Mouse (Mus musculus) liver, embryonic 12.5 days (tissue): ENCODE measurements around the gene Adamtsl5. TPM values are rescaled to one million over a fixed set of nuclear protein-coding genes. Genes with fewer than 3 reads are reported as not detected.

ENCODE experiments used
- ATAC-seq: fragments of 200-750 bp; cut with Nextera tagmentation; 2 replicates; pipeline ENCODE4 v1.8.0; 2017; ENCODE audit warnings: moderate number of reproducible peaks, mild to moderate bottlenecking, moderate library complexity
- H3K27ac ChIP-seq: fragments of 300-500 bp; sonication (generic); 2 replicates; pipeline ENCODE4 v1.5.1; 2016; ENCODE audit warnings: mild to moderate bottlenecking
- H3K27me3 ChIP-seq: fragments of 300-500 bp; sonication (generic); replicated peaks from 2 replicates; pipeline ENCODE4 v1.6.1; 2016; ENCODE audit warnings: mild to moderate bottlenecking, moderate library complexity
- H3K36me3 ChIP-seq: fragments of 300-500 bp; sonication (generic); 2 replicates; pipeline ENCODE4 v1.6.1; 2016; ENCODE audit warnings: mild to moderate bottlenecking, moderate library complexity
- H3K4me1 ChIP-seq: fragments of 300-500 bp; sonication (generic); 2 replicates; pipeline ENCODE4 v1.6.1; 2016
- H3K4me2 ChIP-seq: fragments of 300-500 bp; sonication (generic); 2 replicates; pipeline ENCODE4 v1.6.1; 2016; ENCODE audit warnings: mild to moderate bottlenecking, moderate library complexity
- H3K4me3 ChIP-seq: fragments of 300-500 bp; sonication (generic); 2 replicates; pipeline ENCODE4 v1.5.1; 2016; ENCODE audit warnings: mild to moderate bottlenecking, moderate library complexity
- H3K9ac ChIP-seq: fragments of 300-500 bp; sonication (generic); 2 replicates; pipeline ENCODE4 v1.6.1; 2016; ENCODE audit warnings: mild to moderate bottlenecking, moderate library complexity
- H3K9me3 ChIP-seq: fragments of 300-500 bp; sonication (generic); replicated peaks from 2 replicates; pipeline ENCODE4 v1.6.1; 2016; ENCODE audit warnings: mild to moderate bottlenecking, moderate library complexity
- WGBS: fragments of 180-500 bp; shearing (Covaris S2); methylation state at CpG from one replicate; pipeline ENCODE4 v1.1.7; 2016; ENCODE audit not compliant: insufficient replicate concordance; 5-methylcytosine and 5-hydroxymethylcytosine counted together
- polyA plus RNA-seq: library from polyadenylated mRNA; unstranded; fragments of >200 nt; fragmentation: Nextera tagmentation; extraction: Ambion mirVana; gene quantifications from 2 replicates; pipeline ENCODE4 v1.2.1, GENCODE M21; 2016

The Adamtsl5 gene
- polyA plus RNA-seq, 1 experiment from 2014 or later = 2.4 TPM

DNA sequence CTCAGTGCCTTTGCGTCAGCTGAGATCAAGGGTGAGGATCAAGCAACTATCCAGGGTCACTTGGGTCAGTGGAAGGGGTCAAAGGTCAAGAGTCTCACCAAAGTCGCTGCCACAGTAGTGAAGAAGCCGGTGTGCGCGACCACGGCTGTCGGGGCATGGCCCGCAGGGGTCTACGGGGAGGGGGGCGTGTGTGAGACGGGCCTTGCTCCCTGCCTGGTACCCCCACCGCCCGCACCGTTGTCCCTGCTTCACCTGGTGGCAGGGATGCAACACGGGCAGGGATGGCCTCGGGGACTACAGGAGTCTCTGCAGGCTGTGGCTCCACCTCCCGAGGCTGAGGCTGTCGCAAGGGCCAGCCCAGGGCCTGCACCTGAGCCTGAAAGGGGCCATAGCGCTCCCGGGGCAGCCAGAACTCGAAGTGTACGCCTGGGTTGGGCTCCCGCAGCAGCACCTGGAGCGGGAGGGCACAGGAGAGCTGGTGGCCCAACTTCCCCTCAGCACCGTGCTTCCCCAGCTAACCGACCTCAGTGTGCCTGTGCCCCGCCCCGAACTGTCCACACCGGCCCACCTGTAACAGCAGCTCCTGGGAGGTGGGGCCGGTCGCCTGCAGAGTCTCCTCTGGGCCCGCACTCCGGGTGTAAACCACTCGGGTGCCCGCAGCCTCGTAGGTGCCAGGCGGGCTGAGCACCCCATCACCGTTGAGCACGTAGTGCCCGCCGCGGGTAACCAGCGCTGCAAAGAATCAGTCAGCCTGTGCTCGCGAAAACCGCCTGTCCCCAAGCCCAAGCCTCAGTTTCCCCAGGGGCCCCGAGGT lies 6.5 kb downstream of the Adamtsl5 start:
- Histone ChIP-seq H3K4me2 (peak overlapping the region; percentile 81), H3K36me3 (peaks cover 7% of the 10 kb centered on the region; the same call in 1 of the 2 replicates), H3K27ac (no peak overlapping the region), H3K9me3 (no peaks in the 10 kb centered on the region), H3K27me3 (peaks cover 72% of the 10 kb centered on the region), H3K4me3 (peak overlapping the region; percentile 51), H3K9ac (peak overlapping the region; percentile 29; the same call in 1 of the 2 replicates), H3K4me1 (peaks cover 64% of the 10 kb centered on the region)
- no peak for ATAC-seq
- 7% methylated on average over 47 of the region's 47 CpGs for whole genome bisulfite sequencing

DNA sequence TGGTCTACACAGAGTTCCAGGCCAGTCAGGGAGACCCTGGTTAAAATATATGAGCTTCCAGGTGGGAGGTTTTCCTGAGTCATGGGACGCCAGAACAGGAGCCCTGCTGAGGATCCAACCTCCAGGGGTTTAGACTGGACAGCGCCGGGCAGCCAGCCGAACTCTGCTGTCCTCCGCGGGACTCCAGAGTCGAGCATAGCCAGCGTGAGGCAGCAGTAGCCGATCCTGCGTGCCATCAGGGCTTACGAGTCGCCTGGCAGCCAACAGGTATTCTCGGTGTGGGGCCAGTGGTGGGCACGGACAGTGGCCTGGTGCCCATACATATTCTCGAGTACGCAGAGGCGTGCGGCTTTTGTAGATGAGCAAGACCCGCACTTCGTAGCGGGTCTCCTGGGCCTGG lies 7.2 kb downstream of the Adamtsl5 start:
- Histone ChIP-seq H3K4me2 (peak overlapping the region; percentile 81), H3K4me1 (peaks cover 64% of the 10 kb centered on the region), H3K9ac (0 out of 2 replicates have a peak overlapping the region, but pooled peaks have one; percentile 23), H3K9me3 (no peaks in the 10 kb centered on the region), H3K27ac (no peak overlapping the region), H3K27me3 (peaks cover 71% of the 10 kb centered on the region), H3K36me3 (peaks cover 14% of the 10 kb centered on the region), H3K4me3 (no peak overlapping the region)
- WGBS = 26% methylated on average over 21 of the region's 21 CpGs
- no peak for ATAC-seq

DNA sequence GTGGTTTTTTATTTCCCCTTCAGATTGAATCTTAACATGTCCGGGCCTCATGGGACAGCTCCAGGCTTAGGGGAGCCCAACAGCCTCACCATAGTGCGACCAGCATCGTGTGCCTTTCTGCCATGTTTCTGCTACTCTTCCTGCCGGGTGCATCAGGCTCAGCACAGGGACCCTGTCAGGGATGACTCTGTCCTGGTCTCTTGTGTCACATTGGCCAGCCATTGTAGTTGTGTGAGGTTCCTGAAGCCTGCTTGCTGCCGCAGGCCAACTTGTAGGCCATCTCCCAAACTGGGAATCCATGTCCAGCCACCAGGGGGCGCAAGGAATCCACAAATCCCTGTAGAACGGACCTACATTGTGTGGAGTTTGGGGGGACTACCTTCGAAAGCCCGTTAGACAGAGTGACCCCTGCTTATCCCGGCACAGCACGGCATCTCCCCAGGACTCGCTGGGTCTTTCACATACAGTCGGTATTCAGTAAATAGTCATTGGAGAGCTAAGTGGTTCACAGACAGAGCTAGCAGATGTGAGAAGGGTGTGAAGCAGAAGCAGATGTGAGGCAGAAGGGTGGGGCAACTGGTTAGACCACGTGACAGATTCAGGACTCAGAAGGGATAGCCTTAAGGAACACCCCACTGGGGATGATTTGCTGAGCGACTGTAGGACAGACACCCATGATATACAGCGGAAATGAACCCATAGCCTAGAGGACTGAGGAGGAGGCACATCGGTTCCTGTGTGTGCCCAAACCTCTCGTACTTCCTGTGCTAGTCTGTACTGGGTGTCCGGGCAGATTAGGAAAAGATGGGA lies 8.1 kb downstream of the Adamtsl5 start:
- peak overlapping the region; percentile 81 for H3K4me2 ChIP-seq
- WGBS = 18% methylated on average over 19 of the region's 19 CpGs
- H3K4me3 ChIP-seq = peak overlapping the region; percentile 20
- H3K27me3 ChIP-seq = peaks cover 71% of the 10 kb centered on the region
- H3K4me1 ChIP-seq = peaks cover 56% of the 10 kb centered on the region
- H3K36me3 ChIP-seq = peaks cover 23% of the 10 kb centered on the region
- peak overlapping the region; percentile 23; the same call in 1 of the 2 replicates for H3K9ac ChIP-seq
- no peak overlapping the region for H3K27ac ChIP-seq
- H3K9me3 ChIP-seq = no peaks in the 10 kb centered on the region
- ATAC-seq = peak; percentile 43

DNA sequence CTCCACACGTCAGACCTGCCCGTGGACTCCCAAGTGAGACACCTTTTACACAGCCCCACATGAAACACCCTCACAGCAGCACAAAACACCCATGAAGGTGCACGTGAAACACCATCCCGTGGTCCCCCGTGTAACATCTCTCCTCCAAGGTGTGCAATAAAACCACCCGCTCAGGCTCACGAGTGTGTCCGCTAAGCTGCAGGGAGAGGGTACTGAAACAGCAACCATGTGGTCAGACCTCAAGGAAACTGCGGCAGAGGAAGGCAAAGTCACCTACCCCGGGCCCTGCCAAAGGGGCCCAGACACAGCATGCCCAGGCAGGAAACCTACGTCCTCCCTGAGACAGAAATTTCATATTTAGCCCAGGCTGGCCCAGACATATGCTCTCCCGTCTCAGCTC lies 11.9 kb downstream of the Adamtsl5 start:
- WGBS = 75% methylated on average over 12 of the region's 12 CpGs
- H3K4me1 ChIP-seq = peaks cover 44% of the 10 kb centered on the region
- no peak overlapping the region for H3K9ac ChIP-seq
- H3K4me2 ChIP-seq = no peak overlapping the region
- no peak overlapping the region for H3K4me3 ChIP-seq
- H3K27me3 ChIP-seq = peaks cover 49% of the 10 kb centered on the region
- H3K27ac ChIP-seq = no peak overlapping the region
- ATAC-seq = no peak
- peaks cover 41% of the 10 kb centered on the region for H3K36me3 ChIP-seq
- H3K9me3 ChIP-seq = no peaks in the 10 kb centered on the region

DNA sequence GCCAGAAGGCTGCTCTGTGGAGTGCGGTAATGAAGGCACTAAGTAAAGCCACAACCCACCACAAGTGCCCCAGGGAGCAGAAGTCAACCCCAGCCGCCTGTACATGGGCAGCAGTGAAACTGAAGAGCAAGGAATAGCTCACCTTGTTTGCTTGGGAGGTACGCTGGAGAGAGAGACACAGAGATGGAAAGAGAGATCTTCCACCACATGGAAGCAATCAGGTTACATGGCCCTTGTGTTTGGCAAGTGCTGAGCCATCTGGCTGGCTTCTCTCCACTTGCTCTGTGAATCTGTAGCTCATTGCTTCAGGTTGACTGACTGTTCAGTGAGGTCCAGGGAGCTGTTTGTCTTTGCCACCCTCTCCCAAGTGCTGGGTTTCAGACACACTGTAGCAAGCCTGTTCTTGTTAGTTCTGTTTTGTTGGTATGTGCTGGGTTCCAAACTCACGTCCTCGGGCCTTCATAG lies 15.7 kb downstream of the Adamtsl5 start:
- Histone ChIP-seq H3K4me3 (peak overlapping the region; percentile 64), H3K27ac (peak overlapping the region; percentile 93), H3K4me2 (peak overlapping the region; percentile 83), H3K36me3 (peaks cover 41% of the 10 kb centered on the region), H3K9me3 (no peaks in the 10 kb centered on the region), H3K9ac (peak overlapping the region; percentile 74), H3K27me3 (peaks cover 33% of the 10 kb centered on the region; the same call in 1 of the 2 replicates), H3K4me1 (peaks cover 57% of the 10 kb centered on the region)
- no peak for ATAC-seq
- 62% methylated on average over 5 of the region's 5 CpGs for WGBS

DNA sequence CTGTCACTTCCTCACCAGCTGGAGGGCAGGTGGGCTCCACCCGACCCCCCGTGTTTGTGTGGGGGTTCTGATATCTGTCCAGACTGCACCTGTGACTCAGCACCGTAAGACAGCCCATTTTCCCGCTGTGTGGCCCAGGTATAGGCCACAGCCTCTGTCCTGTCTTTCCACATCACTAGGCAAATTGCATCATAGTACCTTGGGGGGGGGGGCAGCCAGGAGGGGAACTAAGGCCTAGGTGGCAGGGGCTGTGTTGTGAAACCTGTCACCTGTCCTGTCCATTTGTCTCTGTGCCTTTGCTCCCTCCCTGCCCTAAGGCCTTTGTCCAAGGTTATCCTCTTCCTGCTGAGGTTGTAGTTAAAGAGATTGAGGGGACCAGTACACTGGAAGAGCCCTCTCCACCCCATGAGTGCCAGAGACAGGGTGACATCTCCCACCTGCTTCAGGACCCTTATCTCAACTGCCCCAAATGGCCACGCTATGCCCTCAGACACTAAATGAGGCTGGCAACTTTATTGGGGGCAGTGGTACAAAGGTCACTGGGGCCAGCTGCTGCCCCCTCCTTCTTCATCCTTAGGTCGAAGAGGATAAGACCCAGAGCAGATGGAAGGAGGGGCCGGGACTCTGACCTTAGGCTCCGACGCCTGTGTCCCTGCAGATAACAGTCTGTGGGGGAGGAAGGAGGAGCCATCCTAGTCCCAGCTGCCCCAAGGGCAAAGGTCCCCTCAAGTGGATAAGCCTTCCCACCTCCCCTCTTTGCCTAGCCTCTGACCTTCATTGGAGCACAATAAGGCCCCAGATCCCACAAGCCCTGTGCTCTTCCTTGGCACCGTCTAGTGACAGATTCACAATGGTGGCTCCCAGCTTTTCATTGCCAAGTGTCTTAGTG lies 16.3 kb downstream of the Adamtsl5 start:
- 14% methylated on average over 10 of the region's 10 CpGs for WGBS
- Histone ChIP-seq H3K4me1 (peaks cover 57% of the 10 kb centered on the region), H3K27ac (peak overlapping the region; percentile 93), H3K27me3 (peaks cover 29% of the 10 kb centered on the region; the same call in 1 of the 2 replicates), H3K4me3 (peak overlapping the region; percentile 64), H3K36me3 (peaks cover 36% of the 10 kb centered on the region), H3K4me2 (peak overlapping the region; percentile 83), H3K9me3 (no peaks in the 10 kb centered on the region), H3K9ac (peak overlapping the region; percentile 74)
- ATAC-seq = peak; percentile 82

DNA sequence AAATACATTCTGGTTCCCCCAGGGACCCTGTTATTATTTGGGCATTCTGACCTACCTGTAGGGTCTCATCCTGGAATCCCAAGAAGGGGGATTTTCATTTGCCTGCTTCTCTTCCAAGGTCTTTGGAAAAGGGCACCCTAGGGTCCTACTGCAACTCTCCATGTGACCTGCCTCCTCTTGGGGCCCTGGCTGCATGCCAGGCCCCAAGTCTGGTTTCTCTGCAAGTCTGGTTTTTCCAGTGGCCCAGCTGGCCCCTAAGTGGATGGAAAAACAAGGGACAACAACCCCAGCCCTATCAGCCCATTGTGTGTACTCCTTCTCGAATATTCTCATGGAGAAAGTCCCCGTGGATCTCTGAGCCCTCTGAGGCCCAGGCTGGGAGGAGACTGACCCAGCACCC lies 17.3 kb downstream of the Adamtsl5 start:
- peaks cover 60% of the 10 kb centered on the region for H3K4me1 ChIP-seq
- peak overlapping the region; percentile 64 for H3K4me3 ChIP-seq
- 58% methylated on average over 2 of the region's 2 CpGs for WGBS
- no peak for ATAC-seq
- H3K27ac ChIP-seq = peak overlapping the region; percentile 93
- H3K4me2 ChIP-seq = peak overlapping the region; percentile 83
- no peaks in the 10 kb centered on the region for H3K9me3 ChIP-seq
- peak overlapping the region; percentile 74 for H3K9ac ChIP-seq
- H3K36me3 ChIP-seq = peaks cover 26% of the 10 kb centered on the region
- peaks cover 22% of the 10 kb centered on the region; the same call in 1 of the 2 replicates for H3K27me3 ChIP-seq

DNA sequence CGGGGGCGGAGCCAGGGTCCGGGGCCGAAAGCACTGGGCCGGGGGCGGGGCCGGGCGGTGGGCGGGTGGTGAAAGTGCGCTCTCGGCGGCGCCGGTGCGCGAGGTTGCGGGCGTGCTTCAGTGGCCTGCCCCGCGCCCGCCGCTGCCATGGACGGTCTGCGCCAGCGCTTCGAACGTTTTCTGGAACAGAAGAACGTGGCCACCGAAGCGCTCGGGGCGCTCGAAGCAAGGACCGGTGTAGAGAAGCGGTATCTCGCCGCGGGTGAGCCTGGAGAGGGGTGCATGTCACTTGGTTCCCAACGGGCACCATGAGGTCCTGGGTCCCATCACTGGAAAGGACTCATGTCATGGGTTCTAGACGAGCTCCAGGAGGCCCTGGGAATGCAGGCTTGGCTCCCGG lies 18.1 kb downstream of the Adamtsl5 start:
- H3K4me1 ChIP-seq = peaks cover 68% of the 10 kb centered on the region
- peak overlapping the region; percentile 93 for H3K27ac ChIP-seq
- H3K36me3 ChIP-seq = peaks cover 18% of the 10 kb centered on the region
- 1% methylated on average over 41 of the region's 41 CpGs for WGBS
- H3K4me2 ChIP-seq = peak overlapping the region; percentile 83
- no peaks in the 10 kb centered on the region for H3K9me3 ChIP-seq
- no peak for ATAC-seq
- peaks cover 14% of the 10 kb centered on the region for H3K27me3 ChIP-seq
- peak overlapping the region; percentile 64 for H3K4me3 ChIP-seq
- peak overlapping the region; percentile 74 for H3K9ac ChIP-seq

DNA sequence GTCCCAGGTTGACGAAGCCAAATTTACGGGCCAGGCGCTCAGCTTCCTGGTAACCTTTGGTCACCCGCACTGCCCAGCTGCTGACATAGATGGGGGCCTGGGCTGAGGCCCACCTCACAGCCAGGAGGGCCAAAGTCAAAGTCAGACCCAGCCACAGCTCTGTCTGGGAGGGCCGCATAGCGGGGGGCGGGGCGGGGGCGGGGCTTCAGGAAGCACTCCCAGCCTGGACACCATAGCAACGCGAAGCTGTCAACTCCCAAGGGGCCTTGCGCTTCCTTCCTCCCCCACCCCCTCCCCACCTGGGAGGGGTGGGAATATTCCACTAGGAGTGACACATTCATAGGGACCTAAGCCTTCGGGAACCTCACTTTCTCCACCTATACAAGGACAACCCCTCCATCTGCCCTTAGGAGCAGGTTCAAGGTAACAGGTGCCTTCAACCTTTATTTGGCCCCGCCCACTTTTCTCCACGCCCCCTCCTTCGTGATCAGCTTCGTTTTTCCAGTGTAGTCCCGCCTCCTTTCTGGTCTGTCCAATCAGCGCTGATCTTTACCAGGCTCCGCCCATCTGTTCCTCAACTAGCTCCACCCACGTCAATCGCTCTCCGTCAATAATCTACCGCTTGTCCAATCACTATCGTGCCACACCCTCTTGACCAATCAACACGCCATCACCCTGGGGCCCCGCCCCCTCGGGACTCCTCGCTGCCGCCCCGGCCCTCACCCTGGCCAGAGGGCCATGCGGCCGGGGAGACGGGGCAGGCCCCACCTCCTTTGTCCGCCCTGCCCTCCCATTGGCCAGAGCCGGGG lies 18.7 kb downstream of the Adamtsl5 start, which contains the start of the genes Pcsk4 and Reep6:
Pcsk4 (minus strand) TSS at position 226 of the 809 bp plus-strand sequence.
Reep6 (plus strand) TSS at position 681 of the 809 bp plus-strand sequence.
- Histone ChIP-seq H3K4me2 (peak within 1 kb of the TSS; percentile 83), H3K9ac (peak within 1 kb of the TSS; percentile 74), H3K27me3 (peaks cover 9% of the 10 kb centered on the region; the same call in 1 of the 2 replicates), H3K9me3 (no peaks in the 10 kb centered on the region), H3K27ac (peak within 1 kb of the TSS; percentile 93), H3K4me1 (peaks cover 75% of the 10 kb centered on the region), H3K4me3 (peak within 1 kb of the TSS; percentile 64), H3K36me3 (peaks cover 12% of the 10 kb centered on the region)
- WGBS = 6% methylated on average over 36 of the region's 36 CpGs
- ATAC-seq = peak; percentile 81

DNA sequence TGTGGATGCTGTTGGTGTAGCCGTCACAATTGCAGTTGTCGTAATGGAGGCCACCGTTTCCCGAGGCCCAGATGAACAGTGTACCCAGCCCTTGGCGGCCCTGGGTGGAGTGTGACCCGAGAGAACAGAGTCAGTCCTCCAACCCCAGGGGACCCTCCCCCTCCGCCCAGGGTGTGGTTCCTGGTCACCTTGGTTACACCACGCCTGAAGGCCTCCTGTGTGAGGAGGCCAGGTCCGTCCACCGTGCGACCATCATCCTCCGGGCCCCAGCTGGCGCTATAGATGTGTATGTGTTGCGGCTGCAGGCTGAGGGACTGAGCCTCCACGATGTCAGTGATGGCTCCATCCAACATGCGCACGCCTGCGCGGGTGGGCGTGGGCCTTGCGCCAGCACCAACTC lies 23.2 kb downstream of the Adamtsl5 start:
- 0 out of 2 replicates have a peak overlapping the region, but pooled peaks have one; percentile 4 for H3K4me2 ChIP-seq
- no peaks in the 10 kb centered on the region for H3K36me3 ChIP-seq
- no peaks in the 10 kb centered on the region; the same call in 1 of the 2 replicates for H3K27me3 ChIP-seq
- peak overlapping the region; percentile 56; the same call in 1 of the 2 replicates for H3K27ac ChIP-seq
- no peaks in the 10 kb centered on the region for H3K9me3 ChIP-seq
- H3K9ac ChIP-seq = no peak overlapping the region
- peaks cover 75% of the 10 kb centered on the region for H3K4me1 ChIP-seq
- ATAC-seq = no peak
- no peak overlapping the region for H3K4me3 ChIP-seq
- 71% methylated on average over 21 of the region's 21 CpGs for WGBS
